Mouse (Mus musculus) layer of hippocampus, postnatal 25 days (tissue): ENCODE results near the gene Gm9918. TPM values are rescaled to one million over a fixed set of nuclear protein-coding genes. Genes with fewer than 3 reads are reported as not detected.

ENCODE experiments used
- total RNA-seq, 2 experiments: library from RNA; stranded (reverse); gene quantifications; 2 replicates each; pipeline ENCODE4 v1.2.3; 2021

The Gm9918 gene
- total RNA-seq, 2 experiments from 2014 or later: not detected

Other genes starting within 250 kb of the Gm9918 start
- under 1 TPM; 0.17 to 0.26 TPM for gene Krt18, start 242.4 kb upstream of the Gm9918 start, total RNA-seq
- 100 to 1,000 TPM; 182 to 188 TPM for gene Eif4b, start 196.8 kb upstream of the Gm9918 start, total RNA-seq
- 10 to 100 TPM; 13.3 to 15.0 TPM for gene Tns2, start 170.2 kb upstream of the Gm9918 start, total RNA-seq
- 100 to 1,000 TPM; 149 to 154 TPM for gene Spryd3, start 134.3 kb upstream of the Gm9918 start, total RNA-seq
- 10 to 100 TPM in 1 of 2 experiments, 1 to 10 TPM in 1; 8.0 to 11.1 TPM for gene Igfbp6, start 126.2 kb upstream of the Gm9918 start, total RNA-seq
- gene Soat2, start 120.0 kb upstream of the Gm9918 start, total RNA-seq: not detected
- gene Zfp740, start 67.3 kb upstream of the Gm9918 start, total RNA-seq: 10 to 100 TPM; 66.6 to 70.2 TPM
- 10 to 100 TPM; 32.5 to 38.4 TPM for gene Csad, start 65.8 kb upstream of the Gm9918 start, total RNA-seq
- gene Itgb7, start 38.6 kb upstream of the Gm9918 start, total RNA-seq: 1 to 10 TPM; 2.0 to 2.3 TPM
- 10 to 100 TPM; 13.1 to 13.6 TPM for gene Rarg, start 13.0 kb upstream of the Gm9918 start, total RNA-seq
- gene Mfsd5, start 8.9 kb downstream of the Gm9918 start, total RNA-seq: 10 to 100 TPM; 39.0 to 39.6 TPM
- gene Espl1, start 25.7 kb downstream of the Gm9918 start, total RNA-seq: 1 to 10 TPM; 2.9 to 3.5 TPM
- 100 to 1,000 TPM; 386 to 396 TPM for gene Pfdn5, start 55.6 kb downstream of the Gm9918 start, total RNA-seq
- gene Myg1, start 61.1 kb downstream of the Gm9918 start, total RNA-seq: 10 to 100 TPM; 63.0 to 66.1 TPM
- 10 to 100 TPM; 19.6 to 23.1 TPM for gene Aaas, start 80.2 kb downstream of the Gm9918 start, total RNA-seq
- under 1 TPM; 0.86 to 0.99 TPM for gene Sp7, start 96.6 kb downstream of the Gm9918 start, total RNA-seq
- 10 to 100 TPM; 22.5 to 24.2 TPM for gene Sp1, start 135.6 kb downstream of the Gm9918 start, total RNA-seq
- under 1 TPM; 0.80 to 0.91 TPM for gene Amhr2, start 174.8 kb downstream of the Gm9918 start, total RNA-seq
- gene Prr13, start 188.5 kb downstream of the Gm9918 start, total RNA-seq: 10 to 100 TPM; 32.2 to 36.9 TPM
- 100 to 1,000 TPM; 449 to 472 TPM for gene Pcbp2, start 200.0 kb downstream of the Gm9918 start, total RNA-seq
- not detected for gene Gm10337, start 233.2 kb downstream of the Gm9918 start, total RNA-seq
- gene Map3k12, start 246.5 kb downstream of the Gm9918 start, total RNA-seq: 100 to 1,000 TPM in 1 of 2 experiments, 10 to 100 TPM in 1; 94.0 to 102 TPM
- gene Tarbp2, start 247.6 kb downstream of the Gm9918 start, total RNA-seq: 10 to 100 TPM; 32.8 to 40.4 TPM